ENCODE assay signal across 11 mouse cellular contexts in genomic region chr8:60891757-60892156, GRCm38 (mm10). TPM values are rescaled to one million over a fixed set of nuclear protein-coding genes. Genes with fewer than 3 reads are reported as not detected.
DNase-seq lines count a peak whose midpoint lies in the region; ATAC-seq and TF ChIP-seq lines count a peak whose summit lies in the region.
"Had no signal": no experiment of that assay in that cellular context is flagged by ENCODE, and none has a peak within 500 bp of the region (broad histone marks: within the 10 kb centered on the region; RNA-seq: fewer than 3 reads in every experiment).

No protein-coding gene starts in this region.

- no peak overlapping the region for H3K27ac ChIP-seq in kidney, postnatal 0 days
- no peak overlapping the region for H3K27ac ChIP-seq in kidney, embryonic 14.5 days (ENCODE audit: low read depth, low read length)
- no peak overlapping the region for H3K27ac ChIP-seq in embryonic facial prominence, embryonic 12.5 days
- H3K27ac ChIP-seq in limb, embryonic 12.5 days, result no peak overlapping the region
- H3K27ac ChIP-seq in neural tube, embryonic 13.5 days (replicated peaks), result no peak overlapping the region
- H3K27ac ChIP-seq in left cerebral cortex, adult 2 months, result no peak overlapping the region

- intact Hi-C loops in left cerebral cortex, adult 2 months (cut with DNase I), result loop anchor here (5.0 kb wide), 1 partner anchor 61 kb away; no protein-coding TSS in a partner anchor

- no peaks in the 10 kb centered on the region for H3K36me3 ChIP-seq in kidney, postnatal 0 days (ENCODE audit: insufficient read depth, low read length)
- no peaks in the 10 kb centered on the region for H3K36me3 ChIP-seq in kidney, embryonic 14.5 days (ENCODE audit: control insufficient read depth, insufficient read depth, low read length)
- 0 out of 2 replicates have a peak, but pooled peaks cover 10% of the 10 kb centered on the region for H3K36me3 ChIP-seq in embryonic facial prominence, embryonic 12.5 days
- H3K36me3 ChIP-seq in limb, embryonic 12.5 days, result peaks cover 13% of the 10 kb centered on the region; the same call in 1 of the 2 replicates
- peaks cover 11% of the 10 kb centered on the region for H3K36me3 ChIP-seq in neural tube, embryonic 13.5 days

- H3K4me3 ChIP-seq in kidney, postnatal 0 days (replicated peaks; ENCODE audit: low read depth, low read length), result no peak overlapping the region
- H3K4me3 ChIP-seq in kidney, embryonic 14.5 days (ENCODE audit: low read length), result no peak overlapping the region
- H3K4me3 ChIP-seq in embryonic facial prominence, embryonic 12.5 days, result 0 out of 2 replicates have a peak overlapping the region, but pooled peaks have one; percentile 86
- no peak overlapping the region for H3K4me3 ChIP-seq in limb, embryonic 12.5 days (replicated peaks)
- H3K4me3 ChIP-seq in neural tube, embryonic 13.5 days, result 0 out of 2 replicates have a peak overlapping the region, but pooled peaks have one; percentile 62
- H3K4me3 ChIP-seq in left cerebral cortex, adult 2 months, result no peak overlapping the region

- H3K4me1 ChIP-seq in kidney, postnatal 0 days (replicated peaks; ENCODE audit: insufficient read depth, low read length), result peaks cover 3% of the 10 kb centered on the region; the same call in 1 of the 2 replicates
- peaks cover 6% of the 10 kb centered on the region; the same call in 1 of the 2 replicates for H3K4me1 ChIP-seq in kidney, embryonic 14.5 days (ENCODE audit: control insufficient read depth, insufficient read depth, low read length)
- H3K4me1 ChIP-seq in embryonic facial prominence, embryonic 12.5 days, result peaks cover 10% of the 10 kb centered on the region
- peaks cover 17% of the 10 kb centered on the region for H3K4me1 ChIP-seq in limb, embryonic 12.5 days (replicated peaks)
- peaks cover 31% of the 10 kb centered on the region for H3K4me1 ChIP-seq in neural tube, embryonic 13.5 days (replicated peaks)

- no peak for TF ChIP-seq CTCF in kidney, postnatal 0 days (IDR thresholded peaks at IDR 0.05; ENCODE audit: low read depth)
- no peak for TF ChIP-seq CTCF in left cerebral cortex, adult 2 months (IDR thresholded peaks at IDR 0.05)

- H3K9ac ChIP-seq in kidney, postnatal 0 days (ENCODE audit: low read depth, low read length), result no peak overlapping the region
- H3K9ac ChIP-seq in kidney, embryonic 14.5 days (ENCODE audit: low read depth, low read length), result no peak overlapping the region
- H3K9ac ChIP-seq in embryonic facial prominence, embryonic 12.5 days, result no peak overlapping the region
- H3K9ac ChIP-seq in limb, embryonic 12.5 days (replicated peaks), result no peak overlapping the region
- no peak overlapping the region for H3K9ac ChIP-seq in neural tube, embryonic 13.5 days

- no peak for ATAC-seq in kidney, postnatal 0 days (replicated peaks; ENCODE audit: low FRiP score, low read depth)
- no peak for ATAC-seq in kidney, embryonic 14.5 days (ENCODE audit: low FRiP score, low TSS enrichment)
- no peak for ATAC-seq in embryonic facial prominence, embryonic 12.5 days (ENCODE audit: insufficient number of reproducible peaks, insufficient read depth, low FRiP score, low TSS enrichment)
- no peak for ATAC-seq in limb, embryonic 12.5 days (ENCODE audit: insufficient number of reproducible peaks, insufficient read depth, low FRiP score, low TSS enrichment, low read depth)
- no peak for ATAC-seq in neural tube, embryonic 13.5 days (ENCODE audit: low read depth)
- ATAC-seq: intestine, embryonic 16.5 days; Patski had no signal

- H3K4me2 ChIP-seq in kidney, postnatal 0 days (ENCODE audit: low read length), result peak overlapping the region; percentile 73; the same call in 1 of the 2 replicates
- H3K4me2 ChIP-seq in kidney, embryonic 14.5 days (replicated peaks; ENCODE audit: low read depth, low read length), result no peak overlapping the region
- H3K4me2 ChIP-seq in embryonic facial prominence, embryonic 12.5 days (replicated peaks), result peak overlapping the region; percentile 63
- peak overlapping the region; percentile 76; the same call in 1 of the 2 replicates for H3K4me2 ChIP-seq in limb, embryonic 12.5 days
- peak overlapping the region; percentile 73 for H3K4me2 ChIP-seq in neural tube, embryonic 13.5 days

- 91% methylated on average over 4 of the region's 4 CpGs for WGBS in kidney, postnatal 0 days
- WGBS in kidney, embryonic 14.5 days, result 84% methylated on average over 4 of the region's 4 CpGs
- 94% methylated on average over 4 of the region's 4 CpGs for WGBS in embryonic facial prominence, embryonic 12.5 days
- 94% methylated on average over 4 of the region's 4 CpGs for WGBS in limb, embryonic 12.5 days
- WGBS in neural tube, embryonic 13.5 days, result 93% methylated on average over 4 of the region's 4 CpGs

- no peaks in the 10 kb centered on the region for H3K9me3 ChIP-seq in kidney, postnatal 0 days (replicated peaks; ENCODE audit: low read length)
- no peaks in the 10 kb centered on the region for H3K9me3 ChIP-seq in kidney, embryonic 14.5 days (ENCODE audit: control insufficient read depth, low read length)
- no peaks in the 10 kb centered on the region for H3K9me3 ChIP-seq in embryonic facial prominence, embryonic 12.5 days
- no peaks in the 10 kb centered on the region for H3K9me3 ChIP-seq in limb, embryonic 12.5 days
- H3K9me3 ChIP-seq in neural tube, embryonic 13.5 days, result no peaks in the 10 kb centered on the region

- DNase-seq in kidney, postnatal 0 days (ENCODE audit: low spot score), result no peak
- no peak for DNase-seq in left cerebral cortex, adult 2 months (ENCODE audit: extremely low spot score in 1 of 2, low spot score in 2 of 2)
- no peak for DNase-seq in urinary bladder, postnatal 36 days (ENCODE audit: low spot score in 2 of 2)
- DNase-seq: right cerebral cortex, postnatal 25 days; thymus, postnatal 14 days had no signal

- no peaks in the 10 kb centered on the region for H3K27me3 ChIP-seq in kidney, postnatal 0 days (ENCODE audit: insufficient read depth, low read length)
- H3K27me3 ChIP-seq in kidney, embryonic 14.5 days (ENCODE audit: control insufficient read depth, insufficient read depth, low read length), result no peaks in the 10 kb centered on the region
- no peaks in the 10 kb centered on the region for H3K27me3 ChIP-seq in embryonic facial prominence, embryonic 12.5 days
- no peaks in the 10 kb centered on the region for H3K27me3 ChIP-seq in limb, embryonic 12.5 days
- no peaks in the 10 kb centered on the region for H3K27me3 ChIP-seq in neural tube, embryonic 13.5 days
- H3K27me3 ChIP-seq: Patski had no signal

RNA-seq across cellular contexts. Expression of gene Hpf1, which starts 1.5 kb away (rescaled TPM):
- 88.4 and 104 TPM in 2 replicates for polyA plus RNA-seq in kidney, postnatal 0 days (2015; fragmentation: Nextera tagmentation; extraction: Ambion mirVana)
- polyA plus RNA-seq in kidney, embryonic 14.5 days (2014; fragmentation: Nextera tagmentation; extraction: Ambion mirVana), result 102 and 126 TPM in 2 replicates
- 107 and 121 TPM in 2 replicates for polyA plus RNA-seq in embryonic facial prominence, embryonic 12.5 days (2016; fragmentation: Nextera tagmentation; extraction: Ambion mirVana)
- polyA plus RNA-seq in limb, embryonic 12.5 days (2016; fragmentation: Nextera tagmentation; extraction: Ambion mirVana), result 119 and 122 TPM in 2 replicates
- 107 and 116 TPM in 2 replicates for polyA plus RNA-seq in neural tube, embryonic 13.5 days (2015; fragmentation: Nextera tagmentation; extraction: Ambion mirVana)
- 10 to 100 TPM; 45.8 to 51.3 TPM for total RNA-seq in left cerebral cortex, adult 2 months (2021)

Comparison
In these comparisons a context has a peak if more than half of its experiments do, and no peak if none do; other contexts are left out.
1. H3K4me3 ChIP-seq: peak in embryonic facial prominence, embryonic 12.5 days (single experiment) and neural tube, embryonic 13.5 days (single experiment); none in kidney, postnatal 0 days (single experiment), kidney, embryonic 14.5 days (single experiment), limb, embryonic 12.5 days (single experiment) and left cerebral cortex, adult 2 months (single experiment).